Mouse (Mus musculus): ENCODE data around the gene Gm21693. TPM values are rescaled to one million over a fixed set of nuclear protein-coding genes. Genes with fewer than 3 reads are reported as not detected.
"Not testable (repeated sequence)": the region's sequence is repeated elsewhere in the genome, so short reads cannot be mapped to it uniquely, and the experiment has no call there.

Gm21693 gene
- total RNA-seq (2015) = not detected in 2 replicates
- not detected in 2 replicates for total RNA-seq (2017)

DNA sequence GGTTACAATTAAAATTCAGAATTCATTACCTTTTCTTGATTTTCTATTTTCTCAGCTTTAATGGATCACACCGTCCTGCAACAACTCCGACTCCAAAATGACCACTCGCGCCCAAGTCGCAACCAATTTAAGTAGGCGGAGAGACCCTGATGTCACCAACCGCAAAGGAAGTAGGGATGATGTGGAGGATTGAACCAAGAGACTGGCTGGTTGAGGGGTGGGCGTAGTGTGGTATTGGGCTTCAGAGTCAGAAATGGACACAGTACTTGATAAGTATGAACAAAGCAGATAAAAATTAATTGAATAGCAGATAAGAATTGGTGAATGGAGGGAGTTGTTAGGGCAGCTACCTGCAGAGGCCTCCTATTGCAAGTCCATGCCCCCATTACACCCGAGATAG, at the start of gene Gm21693:
Gm21693 (minus strand) TSS at position 101 of the 400 bp plus-strand sequence.
- not testable (repeated sequence) for ATAC-seq (ENCODE audit: poor library complexity, severe bottlenecking)

DNA sequence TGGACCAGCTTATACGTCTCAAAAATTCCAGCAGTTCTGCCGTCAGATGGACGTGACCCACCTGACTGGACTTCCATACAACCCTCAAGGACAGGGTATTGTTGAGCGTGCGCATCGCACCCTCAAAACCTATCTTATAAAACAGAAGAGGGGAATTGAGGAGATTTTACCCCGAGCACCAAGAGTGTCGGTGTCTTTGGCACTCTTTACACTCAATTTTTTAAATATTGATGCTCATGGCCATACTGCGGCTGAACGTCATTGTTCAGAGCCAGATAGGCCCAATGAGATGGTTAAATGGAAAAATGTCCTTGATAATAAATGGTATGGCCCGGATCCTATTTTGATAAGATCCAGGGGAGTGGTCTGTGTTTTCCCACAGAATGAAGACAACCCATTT, 4.5 kb downstream of the Gm21693 start:
- not testable (repeated sequence) for ATAC-seq (ENCODE audit: poor library complexity, severe bottlenecking)

DNA sequence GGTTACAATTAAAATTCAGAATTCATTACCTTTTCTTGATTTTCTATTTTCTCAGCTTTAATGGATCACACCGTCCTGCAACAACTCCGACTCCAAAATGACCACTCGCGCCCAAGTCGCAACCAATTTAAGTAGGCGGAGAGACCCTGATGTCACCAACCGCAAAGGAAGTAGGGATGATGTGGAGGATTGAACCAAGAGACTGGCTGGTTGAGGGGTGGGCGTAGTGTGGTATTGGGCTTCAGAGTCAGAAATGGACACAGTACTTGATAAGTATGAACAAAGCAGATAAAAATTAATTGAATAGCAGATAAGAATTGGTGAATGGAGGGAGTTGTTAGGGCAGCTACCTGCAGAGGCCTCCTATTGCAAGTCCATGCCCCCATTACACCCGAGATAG, 38.8 kb downstream of the Gm21693 start, which contains the start of gene Gm21677:
Gm21677 (minus strand) TSS at position 101 of the 400 bp plus-strand sequence.
- not testable (repeated sequence) for ATAC-seq (ENCODE audit: poor library complexity, severe bottlenecking)

Other genes starting within 250 kb of the Gm21693 start
- gene Gm21677, start 38.9 kb downstream of the Gm21693 start, total RNA-seq (2015) = not detected in 2 replicates
- gene Gm21677, start 38.9 kb downstream of the Gm21693 start, total RNA-seq (2017) = not detected in 2 replicates
- gene Gm21704, start 64.8 kb upstream of the Gm21693 start, total RNA-seq (2015) = not detected in 2 replicates
- not detected in 2 replicates for gene Gm21704, start 64.8 kb upstream of the Gm21693 start, total RNA-seq (2017)
- gene Gm21708, start 64.8 kb upstream of the Gm21693 start, total RNA-seq (2015) = not detected in 2 replicates
- not detected in 2 replicates for gene Gm21708, start 64.8 kb upstream of the Gm21693 start, total RNA-seq (2017)

All from megakaryocyte, adult 5-6 weeks (primary cell).